Mouse (Mus musculus) neural tube, embryonic 12.5 days (tissue): Measurements from ENCODE around the gene Olfr1404. TPM values are rescaled to one million over a fixed set of nuclear protein-coding genes. Genes with fewer than 3 reads are reported as not detected.
"Not testable (repeated sequence)": the region's sequence is repeated elsewhere in the genome, so short reads cannot be mapped to it uniquely, and the experiment has no call there.

ENCODE experiments used
- ATAC-seq: fragments of 200-750 bp; cut with Nextera tagmentation; 2 replicates; pipeline ENCODE4 v1.8.0; 2017; ENCODE audit warnings: low read depth, mild to moderate bottlenecking, moderate TSS enrichment, moderate library complexity; ENCODE audit not compliant: low FRiP score
- H3K27ac ChIP-seq: fragments of 300-500 bp; sonication (generic); 2 replicates; pipeline ENCODE4 v1.5.1; 2016
- H3K27me3 ChIP-seq: fragments of 300-500 bp; sonication (generic); replicated peaks from 2 replicates; pipeline ENCODE4 v1.6.1; 2016; ENCODE audit warnings: mild to moderate bottlenecking
- H3K36me3 ChIP-seq: fragments of 300-500 bp; sonication (generic); 2 replicates; pipeline ENCODE4 v1.6.1; 2016; ENCODE audit warnings: mild to moderate bottlenecking
- H3K4me1 ChIP-seq: fragments of 300-500 bp; sonication (generic); 2 replicates; pipeline ENCODE4 v1.6.1; 2016
- H3K4me2 ChIP-seq: fragments of 300-500 bp; sonication (generic); replicated peaks from 2 replicates; pipeline ENCODE4 v1.6.1; 2016; ENCODE audit warnings: mild to moderate bottlenecking
- H3K4me3 ChIP-seq: fragments of 300-500 bp; sonication (generic); 2 replicates; pipeline ENCODE4 v1.5.1; 2016
- H3K9ac ChIP-seq: fragments of 300-500 bp; sonication (generic); 2 replicates; pipeline ENCODE4 v1.6.1; 2016; ENCODE audit warnings: mild to moderate bottlenecking
- H3K9me3 ChIP-seq: fragments of 300-500 bp; sonication (generic); 2 replicates; pipeline ENCODE4 v1.6.1; 2016; ENCODE audit warnings: mild to moderate bottlenecking
- WGBS: fragments of 180-500 bp; shearing (Covaris S2); methylation state at CpG from one replicate; pipeline ENCODE4 v1.1.7; 2016; 5-methylcytosine and 5-hydroxymethylcytosine counted together
- polyA plus RNA-seq: library from polyadenylated mRNA; unstranded; fragments of >200 nt; fragmentation: Nextera tagmentation; extraction: Ambion mirVana; gene quantifications from 2 replicates; pipeline ENCODE4 v1.2.1, GENCODE M21; 2016

Gene Olfr1404
- polyA plus RNA-seq, result not detected in 2 replicates

DNA sequence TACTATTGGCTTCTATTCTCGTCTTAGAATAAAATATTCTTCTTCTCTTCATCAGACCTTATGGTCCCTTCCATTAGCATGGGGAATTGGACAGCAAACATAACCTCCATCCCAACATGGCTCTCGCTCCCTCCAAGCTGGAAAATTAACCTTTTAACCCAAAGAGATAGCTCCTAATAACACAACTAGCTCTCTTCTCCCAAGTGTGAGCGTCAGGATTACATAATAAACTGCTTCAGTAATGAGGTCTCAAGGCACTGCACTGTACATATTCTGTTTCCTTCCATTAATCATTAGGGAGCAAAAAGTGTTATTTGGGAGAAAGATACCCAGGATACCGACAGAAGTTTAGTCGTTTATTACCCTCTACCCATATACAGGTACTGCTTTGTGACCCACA is at the start of gene Olfr1404:
TSS of gene Olfr1404 (plus strand) at position 301 of the 400 bp plus-strand sequence.
- no peaks in the 10 kb centered on the region for H3K36me3 ChIP-seq
- no peak within 1 kb of the TSS for H3K4me3 ChIP-seq
- H3K27ac ChIP-seq, result no peak within 1 kb of the TSS
- 80% methylated on average over 5 of the region's 5 CpGs for WGBS
- H3K9ac ChIP-seq, result no peak within 1 kb of the TSS
- ATAC-seq, result no peak
- no peaks in the 10 kb centered on the region for H3K27me3 ChIP-seq
- H3K4me1 ChIP-seq, result no peaks in the 10 kb centered on the region
- no peak within 1 kb of the TSS for H3K4me2 ChIP-seq
- H3K9me3 ChIP-seq, result no peaks in the 10 kb centered on the region

DNA sequence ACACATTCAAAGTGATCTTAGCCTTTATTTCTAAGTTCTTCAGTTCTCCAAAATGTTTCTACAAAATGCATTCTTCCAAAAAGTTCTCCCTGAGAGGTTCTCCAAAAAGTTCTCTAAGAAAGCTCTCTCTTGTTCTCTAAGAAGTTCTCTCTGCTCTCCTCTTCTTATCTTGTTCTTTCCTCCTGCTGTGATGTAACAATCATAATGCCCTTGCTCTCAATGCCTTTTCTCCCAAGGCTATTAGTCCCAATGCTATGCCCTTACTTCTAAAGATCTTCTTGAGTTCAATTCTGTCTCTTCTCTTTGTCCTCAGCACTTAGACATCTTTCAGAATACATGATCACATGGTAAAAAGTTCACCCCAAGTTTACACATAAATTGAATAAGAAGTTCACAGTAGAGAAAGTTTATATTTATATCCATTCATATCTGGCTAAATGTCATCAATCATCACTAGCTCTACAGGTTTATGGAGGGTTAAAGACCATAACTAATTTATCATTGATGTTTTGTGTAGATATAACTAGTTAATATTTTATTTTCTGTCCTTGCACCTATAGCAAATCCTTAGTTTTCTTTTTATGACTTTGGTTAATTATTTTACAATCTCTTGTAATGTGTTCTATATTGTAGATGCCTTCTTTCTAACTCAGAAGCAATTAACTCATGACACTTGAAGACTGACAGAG is 37.9 kb upstream of the Olfr1404 start:
- no peaks in the 10 kb centered on the region for H3K27me3 ChIP-seq
- H3K9me3 ChIP-seq, result no peaks in the 10 kb centered on the region
- ATAC-seq, result no peak
- no peak overlapping the region for H3K9ac ChIP-seq
- H3K27ac ChIP-seq, result no peak overlapping the region
- H3K4me3 ChIP-seq, result no peak overlapping the region
- no peaks in the 10 kb centered on the region for H3K4me1 ChIP-seq
- H3K4me2 ChIP-seq, result no peak overlapping the region
- no peaks in the 10 kb centered on the region for H3K36me3 ChIP-seq

DNA sequence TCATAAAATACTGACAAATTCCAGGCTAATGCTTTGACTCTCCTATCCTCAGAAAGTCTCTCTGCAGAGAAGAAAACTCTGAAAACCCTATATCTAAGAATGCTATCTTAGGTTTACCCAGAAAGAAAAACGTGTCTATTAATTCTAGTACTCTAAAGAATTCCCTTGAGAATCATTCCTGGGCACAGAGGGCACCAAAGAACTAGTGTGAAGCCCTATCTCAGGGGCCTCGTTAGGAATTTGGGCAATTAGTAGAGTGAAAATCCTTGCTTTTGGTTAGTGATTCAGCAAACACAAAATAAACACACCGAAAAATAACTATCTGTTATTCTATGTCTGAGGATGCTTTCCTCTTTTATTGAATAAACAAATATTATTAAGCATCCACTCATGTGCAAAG is 21.7 kb upstream of the Olfr1404 start, which contains the start of gene Olfr1406:
TSS of gene Olfr1406 (minus strand) at position 101 of the 400 bp plus-strand sequence.
- Histone ChIP-seq H3K4me1 (no peaks in the 10 kb centered on the region), H3K4me2 (no peak within 1 kb of the TSS), H3K9me3 (no peaks in the 10 kb centered on the region), H3K9ac (no peak within 1 kb of the TSS), H3K27ac (no peak within 1 kb of the TSS), H3K36me3 (no peaks in the 10 kb centered on the region), H3K4me3 (no peak within 1 kb of the TSS), H3K27me3 (no peaks in the 10 kb centered on the region)
- no peak for ATAC-seq
- WGBS, result 72% methylated on average over 3 of the region's 3 CpGs

DNA sequence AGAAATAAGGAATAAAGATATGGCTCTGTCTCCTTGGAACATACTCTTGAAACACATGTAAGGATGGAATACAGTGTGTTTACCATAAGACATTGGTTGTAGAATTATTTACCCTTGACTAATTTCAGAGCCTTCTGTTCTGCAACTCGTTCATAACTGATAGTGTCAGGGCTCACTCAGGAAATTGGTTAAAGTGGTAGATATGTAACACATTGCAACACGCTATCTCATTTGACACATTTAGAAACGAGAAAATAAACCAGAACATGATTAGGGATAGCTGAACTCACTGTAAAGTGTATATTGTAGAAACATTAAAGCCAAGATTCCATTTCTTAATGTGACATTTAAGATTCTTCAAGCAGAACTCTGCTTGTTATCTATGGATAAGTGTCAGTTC is 20.1 kb upstream of the Olfr1404 start:
- 85% methylated on average over 3 of the region's 3 CpGs for WGBS
- ATAC-seq, result no peak

DNA sequence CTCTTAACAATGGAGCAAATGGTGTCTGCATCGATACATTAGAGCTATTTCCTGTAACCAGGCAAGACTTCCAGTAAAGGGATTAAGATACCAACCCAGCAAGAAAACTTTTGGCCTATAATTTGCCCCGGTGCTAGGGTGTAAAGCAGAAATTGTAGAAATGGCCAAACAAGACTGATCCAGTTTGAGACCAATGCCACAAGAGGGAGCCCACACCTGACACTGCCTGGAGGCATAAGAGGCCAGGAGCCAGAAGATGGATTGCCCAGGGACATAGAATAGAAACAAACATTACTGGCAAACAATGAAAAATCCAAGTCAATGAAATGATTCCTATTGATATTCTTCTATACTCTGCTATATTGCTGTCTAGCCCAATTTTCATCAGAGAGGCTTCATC is 15.8 kb upstream of the Olfr1404 start:
- Histone ChIP-seq H3K36me3 (no peaks in the 10 kb centered on the region), H3K4me1 (no peaks in the 10 kb centered on the region), H3K9me3 (no peaks in the 10 kb centered on the region), H3K4me3 (no peak overlapping the region), H3K27ac (no peak overlapping the region), H3K9ac (no peak overlapping the region), H3K4me2 (no peak overlapping the region), H3K27me3 (no peaks in the 10 kb centered on the region)
- 86% methylated on average over 2 of the region's 2 CpGs for WGBS
- ATAC-seq, result no peak

More for the DNA sequence above, 20.1 kb upstream of the Olfr1404 start:
- H3K4me3 ChIP-seq, result no peak overlapping the region
- H3K27me3 ChIP-seq, result no peaks in the 10 kb centered on the region
- H3K9ac ChIP-seq, result no peak overlapping the region
- no peak overlapping the region for H3K27ac ChIP-seq
- no peaks in the 10 kb centered on the region for H3K4me1 ChIP-seq
- H3K9me3 ChIP-seq, result no peaks in the 10 kb centered on the region
- no peaks in the 10 kb centered on the region for H3K36me3 ChIP-seq
- H3K4me2 ChIP-seq, result no peak overlapping the region

DNA sequence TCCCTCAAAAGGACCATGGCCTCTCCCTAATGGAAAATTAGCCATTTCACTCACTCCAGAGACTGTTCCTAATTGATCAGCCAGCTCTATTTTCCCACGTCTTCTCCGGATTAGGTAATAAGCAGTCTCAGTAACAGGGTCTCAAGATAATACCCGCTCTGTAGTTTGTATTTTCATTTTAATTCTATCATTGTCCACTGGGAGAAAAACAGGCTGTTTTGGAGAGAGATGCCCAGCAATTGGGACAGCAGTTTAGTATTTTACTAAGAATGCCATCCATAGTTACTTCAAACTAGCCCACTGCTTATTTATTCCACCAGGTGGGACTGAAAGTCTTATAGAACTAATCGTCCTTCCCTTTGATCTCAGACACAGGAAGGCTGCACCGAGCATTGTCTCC is 14.7 kb upstream of the Olfr1404 start, which contains the start of gene Olfr218:
TSS of gene Olfr218 (plus strand) at position 301 of the 400 bp plus-strand sequence.
- WGBS, result 81% methylated on average over 5 of the region's 5 CpGs
- no peak within 1 kb of the TSS for H3K9ac ChIP-seq
- H3K27ac ChIP-seq, result no peak within 1 kb of the TSS
- H3K36me3 ChIP-seq, result no peaks in the 10 kb centered on the region
- no peak within 1 kb of the TSS for H3K4me3 ChIP-seq
- no peaks in the 10 kb centered on the region for H3K27me3 ChIP-seq
- H3K4me2 ChIP-seq, result no peak within 1 kb of the TSS
- no peaks in the 10 kb centered on the region for H3K4me1 ChIP-seq
- no peak for ATAC-seq
- no peaks in the 10 kb centered on the region for H3K9me3 ChIP-seq

DNA sequence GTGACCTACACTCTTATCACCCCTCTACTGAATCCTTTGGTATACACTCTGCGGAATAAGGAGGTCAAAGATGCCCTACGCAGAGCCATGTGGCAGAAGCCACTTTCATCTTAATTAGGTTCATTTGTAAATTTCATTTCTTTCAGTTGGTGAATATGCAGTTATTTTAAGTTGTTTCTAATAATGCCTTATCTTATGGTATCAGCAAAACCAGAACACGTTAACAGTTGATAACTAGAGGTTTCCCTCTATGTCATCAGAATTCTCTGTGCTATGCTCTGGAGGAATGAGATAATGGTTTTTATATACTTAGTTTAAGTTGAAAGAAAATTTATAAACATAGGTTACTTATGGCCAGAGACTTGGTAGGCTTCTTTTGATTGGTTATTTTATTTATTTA is 4.3 kb downstream of the Olfr1404 start:
- no peaks in the 10 kb centered on the region for H3K27me3 ChIP-seq
- WGBS, result 90% methylated on average over 3 of the region's 3 CpGs
- no peaks in the 10 kb centered on the region for H3K36me3 ChIP-seq
- H3K4me2 ChIP-seq, result no peak overlapping the region
- H3K4me3 ChIP-seq, result no peak overlapping the region
- no peak overlapping the region for H3K27ac ChIP-seq
- H3K9ac ChIP-seq, result no peak overlapping the region
- no peak for ATAC-seq
- no peaks in the 10 kb centered on the region for H3K9me3 ChIP-seq
- H3K4me1 ChIP-seq, result no peaks in the 10 kb centered on the region

DNA sequence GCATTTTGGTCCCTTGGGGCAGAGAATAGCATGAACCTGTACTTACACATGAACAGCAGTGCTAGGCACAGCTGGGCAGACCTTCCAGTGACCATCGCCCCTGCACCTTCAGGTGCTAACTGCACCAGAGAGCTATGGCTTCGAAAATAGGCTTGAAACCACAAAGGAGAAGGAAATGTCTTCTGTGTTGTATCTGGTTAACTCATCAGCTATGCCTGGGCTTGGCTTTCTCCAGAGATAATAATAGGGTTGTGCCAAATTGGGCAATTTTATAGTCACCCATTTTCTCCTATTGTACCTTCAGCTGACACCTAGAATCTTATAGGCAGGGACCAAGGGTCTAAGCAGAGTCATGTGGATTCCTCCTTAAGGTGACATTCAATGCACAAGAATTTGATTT is 14.9 kb downstream of the Olfr1404 start, which contains the start of gene Fcer1a:
TSS of gene Fcer1a (minus strand) at position 134 of the 400 bp plus-strand sequence.
- Histone ChIP-seq H3K36me3 (no peaks in the 10 kb centered on the region), H3K4me1 (no peaks in the 10 kb centered on the region), H3K9me3 (no peaks in the 10 kb centered on the region), H3K4me3 (no peak within 1 kb of the TSS), H3K27ac (no peak within 1 kb of the TSS), H3K9ac (no peak within 1 kb of the TSS), H3K4me2 (no peak within 1 kb of the TSS), H3K27me3 (no peaks in the 10 kb centered on the region)
- WGBS, result 91% methylated on average over 2 of the region's 2 CpGs
- no peak for ATAC-seq

DNA sequence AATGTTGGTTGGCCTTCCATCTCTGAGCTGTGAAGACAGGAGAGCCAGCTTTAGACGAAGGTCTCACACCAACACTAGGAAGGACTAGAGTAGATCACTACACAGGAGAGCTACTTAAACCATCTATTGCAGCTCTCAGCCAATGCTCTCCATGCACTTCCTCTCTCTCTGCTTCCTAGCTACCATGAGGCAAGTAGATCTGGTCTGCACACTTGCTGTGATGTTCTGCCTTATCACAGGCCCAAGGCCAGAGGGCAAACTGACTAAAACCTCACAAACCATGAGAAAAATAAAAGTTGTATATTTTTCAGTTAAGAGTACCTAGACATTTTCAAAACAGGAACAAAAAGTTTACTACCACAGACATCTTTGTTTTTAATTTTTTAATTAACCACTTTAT is 24.8 kb downstream of the Olfr1404 start:
- H3K36me3 ChIP-seq, result not testable (repeated sequence)
- WGBS, result 94% methylated on average over 1 of the region's 1 CpGs

DNA sequence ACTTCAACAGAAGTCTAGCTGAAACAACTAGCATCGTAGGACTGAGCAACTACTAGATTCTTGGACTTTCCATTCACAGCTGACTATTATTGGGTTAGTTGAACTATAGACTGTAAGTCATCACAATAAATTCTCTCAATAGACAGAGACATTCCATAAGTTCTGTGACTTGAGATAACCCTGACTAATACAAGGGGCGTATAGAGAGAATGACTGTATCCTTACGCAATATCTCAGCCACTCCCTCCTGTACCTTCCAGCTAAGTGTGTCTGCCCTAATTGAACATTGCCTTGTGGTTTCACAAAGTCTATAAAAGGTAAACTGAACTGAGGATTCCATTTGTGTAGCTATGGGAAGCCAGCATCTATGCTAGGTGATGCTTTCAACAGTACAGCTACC is 37.7 kb downstream of the Olfr1404 start:
- Histone ChIP-seq H3K9ac (no peak overlapping the region), H3K27ac (no peak overlapping the region), H3K4me3 (no peak overlapping the region), H3K4me1 (no peaks in the 10 kb centered on the region), H3K27me3 (no peaks in the 10 kb centered on the region), H3K9me3 (no peaks in the 10 kb centered on the region), H3K4me2 (no peak overlapping the region), H3K36me3 (no peaks in the 10 kb centered on the region)
- ATAC-seq, result no peak
- WGBS, result 95% methylated on average over 3 of the region's 3 CpGs

More for the DNA sequence above, 24.8 kb downstream of the Olfr1404 start:
- ATAC-seq, H3K27ac ChIP-seq, H3K9ac ChIP-seq, H3K4me1 ChIP-seq, H3K27me3 ChIP-seq, H3K4me2 ChIP-seq, H3K4me3 ChIP-seq, H3K9me3 ChIP-seq: not testable (repeated sequence)

DNA sequence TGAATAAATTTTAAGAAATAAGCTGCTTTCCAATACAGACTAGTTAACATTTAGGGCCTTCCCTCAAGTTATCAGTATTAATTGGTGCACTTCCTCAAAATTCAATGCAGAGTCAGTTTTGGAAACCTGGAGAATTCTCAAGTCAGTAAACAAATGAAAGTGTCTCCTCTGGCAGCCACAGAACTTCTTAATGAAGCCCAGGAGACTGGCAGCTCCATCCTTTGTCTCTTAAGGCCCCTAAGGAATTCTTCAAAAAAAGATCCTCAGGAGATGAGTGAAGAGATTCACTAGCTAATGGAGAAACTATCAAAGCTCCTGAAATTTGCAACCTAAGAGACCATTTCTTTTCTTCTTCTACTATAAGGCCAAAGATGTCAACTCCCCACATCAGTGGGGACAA is 53.5 kb downstream of the Olfr1404 start, which contains the start of gene Olfr418:
TSS of gene Olfr418 (plus strand) at position 301 of the 400 bp plus-strand sequence.
- Histone ChIP-seq H3K4me3 (no peak within 1 kb of the TSS), H3K9me3 (no peaks in the 10 kb centered on the region), H3K27me3 (no peaks in the 10 kb centered on the region), H3K9ac (no peak within 1 kb of the TSS), H3K36me3 (no peaks in the 10 kb centered on the region), H3K4me1 (no peaks in the 10 kb centered on the region), H3K27ac (no peak within 1 kb of the TSS), H3K4me2 (no peak within 1 kb of the TSS)
- no peak for ATAC-seq
